ENCODE assay signal across 9 mouse cellular contexts in genomic region chr12:4028516-4028915, GRCm38 (mm10). TPM values are rescaled to one million over a fixed set of nuclear protein-coding genes. Genes with fewer than 3 reads are reported as not detected.
A peak's percentile ranks its signal among the peaks of the same experiment; 100 is the strongest.
DNase-seq lines count a peak whose midpoint lies in the region; ATAC-seq and TF ChIP-seq lines count a peak whose summit lies in the region.
"Had no signal": no experiment of that assay in that cellular context is flagged by ENCODE, and none has a peak within 500 bp of the region (broad histone marks: within the 10 kb centered on the region; RNA-seq: fewer than 3 reads in every experiment).

No protein-coding gene starts in this region.

- TF ChIP-seq EP300 in stomach, postnatal 0 days (optimal IDR thresholded peaks at IDR 0.05): no peak

- intact Hi-C loops in heart, postnatal 25 days (cut with DNase I): no loop called here

- H3K27ac ChIP-seq in heart, embryonic 11.5 days (ENCODE audit: low read depth, low read length): no peak overlapping the region
- no peak overlapping the region for H3K27ac ChIP-seq in stomach, postnatal 0 days (replicated peaks)
- no peak overlapping the region for H3K27ac ChIP-seq in kidney, embryonic 15.5 days
- H3K27ac ChIP-seq: heart, embryonic 13.5 days had no signal

- DNase-seq in heart, adult 18-20 months: peak; percentile 49 to 73
- peak; percentile 82 for DNase-seq in brain, adult 2 months (ENCODE audit: low read depth, low spot score)
- DNase-seq in heart, postnatal 25 days (ENCODE audit: low spot score): peak; percentile 47
- DNase-seq in lung, postnatal 36 days: peak; percentile 50
- no peak for DNase-seq in urinary bladder, adult 2 months (ENCODE audit: low spot score)
- DNase-seq in stomach, postnatal 0 days (ENCODE audit: low spot score): no peak

- H3K27me3 ChIP-seq in heart, embryonic 11.5 days (ENCODE audit: control insufficient read depth, insufficient read depth, low read length): no peaks in the 10 kb centered on the region
- no peaks in the 10 kb centered on the region for H3K27me3 ChIP-seq in stomach, postnatal 0 days (ENCODE audit: control insufficient read depth, insufficient read depth, low read length)
- H3K27me3 ChIP-seq in kidney, embryonic 15.5 days: no peaks in the 10 kb centered on the region
- H3K27me3 ChIP-seq: heart, embryonic 13.5 days had no signal

- no peak for ATAC-seq in heart, embryonic 11.5 days (replicated peaks; ENCODE audit: insufficient number of reproducible peaks, low FRiP score, low TSS enrichment)
- ATAC-seq in stomach, postnatal 0 days (ENCODE audit: low FRiP score, low TSS enrichment): no peak
- no peak for ATAC-seq in kidney, embryonic 15.5 days (replicated peaks; ENCODE audit: low FRiP score)

- no peak overlapping the region for H3K4me3 ChIP-seq in heart, embryonic 11.5 days (ENCODE audit: low read depth, low read length)
- no peak overlapping the region for H3K4me3 ChIP-seq in stomach, postnatal 0 days (ENCODE audit: low read depth, low read length)
- H3K4me3 ChIP-seq in kidney, embryonic 15.5 days (replicated peaks): no peak overlapping the region
- H3K4me3 ChIP-seq: heart, embryonic 13.5 days had no signal

- no peaks in the 10 kb centered on the region for H3K9me3 ChIP-seq in heart, embryonic 11.5 days (replicated peaks; ENCODE audit: control insufficient read depth, low read length)
- H3K9me3 ChIP-seq in stomach, postnatal 0 days (ENCODE audit: control insufficient read depth, low read length): no peaks in the 10 kb centered on the region
- H3K9me3 ChIP-seq in kidney, embryonic 15.5 days (replicated peaks): no peaks in the 10 kb centered on the region
- H3K9me3 ChIP-seq: heart, embryonic 13.5 days had no signal

- 66% methylated on average over 11 of the region's 11 CpGs for WGBS in heart, embryonic 11.5 days (ENCODE audit: insufficient replicate concordance)
- 72% methylated on average over 11 of the region's 11 CpGs for WGBS in stomach, postnatal 0 days
- 65% methylated on average over 11 of the region's 11 CpGs for WGBS in kidney, embryonic 15.5 days

- H3K9ac ChIP-seq in heart, embryonic 11.5 days (ENCODE audit: low read depth, low read length): no peak overlapping the region
- no peak overlapping the region for H3K9ac ChIP-seq in stomach, postnatal 0 days (ENCODE audit: low read length)
- no peak overlapping the region for H3K9ac ChIP-seq in kidney, embryonic 15.5 days
- H3K9ac ChIP-seq: heart, embryonic 13.5 days had no signal

- TF ChIP-seq CTCF in stomach, postnatal 0 days (IDR thresholded peaks at IDR 0.05; ENCODE audit: low read depth): no peak

- H3K4me1 ChIP-seq in heart, embryonic 11.5 days (ENCODE audit: control insufficient read depth, insufficient read depth, low read length): peaks cover 14% of the 10 kb centered on the region
- H3K4me1 ChIP-seq in stomach, postnatal 0 days (replicated peaks; ENCODE audit: control insufficient read depth, insufficient read depth): no peaks in the 10 kb centered on the region
- H3K4me1 ChIP-seq in kidney, embryonic 15.5 days: no peaks in the 10 kb centered on the region

- no peak overlapping the region for H3K4me2 ChIP-seq in heart, embryonic 11.5 days
- no peak overlapping the region for H3K4me2 ChIP-seq in stomach, postnatal 0 days (replicated peaks; ENCODE audit: low read depth)
- H3K4me2 ChIP-seq in kidney, embryonic 15.5 days: no peak overlapping the region
- H3K4me2 ChIP-seq: heart, embryonic 13.5 days had no signal

- no peaks in the 10 kb centered on the region for H3K36me3 ChIP-seq in heart, embryonic 11.5 days (ENCODE audit: control insufficient read depth, insufficient read depth, low read length)
- H3K36me3 ChIP-seq in stomach, postnatal 0 days (ENCODE audit: control insufficient read depth, insufficient read depth, low read length): no peaks in the 10 kb centered on the region
- no peaks in the 10 kb centered on the region for H3K36me3 ChIP-seq in kidney, embryonic 15.5 days
- H3K36me3 ChIP-seq: heart, embryonic 13.5 days had no signal

RNA-seq across cellular contexts. Expression of gene Efr3b, which starts 10.2 kb away (rescaled TPM):
- total RNA-seq in heart, adult 18-20 months (2021): 10 to 100 TPM in 1 of 2 experiments, 1 to 10 TPM in 1; 5.2 to 11.0 TPM
- 6.4 and 10.5 TPM in 2 replicates for polyA plus RNA-seq in heart, embryonic 11.5 days (2014; fragmentation: Nextera tagmentation; extraction: Ambion mirVana)
- 1 to 10 TPM; 7.3 to 7.9 TPM for total RNA-seq in heart, postnatal 25 days (2021)
- 1.6 and 1.8 TPM in 2 replicates for polyA plus RNA-seq in urinary bladder, adult 2 months (2012; rRNA removed)
- polyA plus RNA-seq in stomach, postnatal 0 days (2015; fragmentation: Nextera tagmentation; extraction: Ambion mirVana): 0.76 and 0.99 TPM in 2 replicates
- polyA plus RNA-seq in kidney, embryonic 15.5 days (2015; fragmentation: Nextera tagmentation; extraction: Ambion mirVana): 3.4 TPM in 2 replicates

RNA-seq across cellular contexts. Expression of gene Dnajc27, which starts 53.9 kb away (rescaled TPM):
- 10 to 100 TPM in 1 of 2 experiments, 1 to 10 TPM in 1; 8.7 to 10.0 TPM for total RNA-seq in heart, adult 18-20 months (2021)
- polyA plus RNA-seq in heart, embryonic 11.5 days (2014; fragmentation: Nextera tagmentation; extraction: Ambion mirVana): 7.8 and 10.1 TPM in 2 replicates
- 1 to 10 TPM; 7.2 TPM for total RNA-seq in heart, postnatal 25 days (2021)
- 10.3 and 10.4 TPM in 2 replicates for polyA plus RNA-seq in urinary bladder, adult 2 months (2012; rRNA removed)
- 1.6 and 1.7 TPM in 2 replicates for polyA plus RNA-seq in stomach, postnatal 0 days (2015; fragmentation: Nextera tagmentation; extraction: Ambion mirVana)
- polyA plus RNA-seq in kidney, embryonic 15.5 days (2015; fragmentation: Nextera tagmentation; extraction: Ambion mirVana): 6.3 and 7.1 TPM in 2 replicates

Comparison
In these comparisons a context has a peak if more than half of its experiments do, and no peak if none do; other contexts are left out.
1. DNase-seq: peak in heart, adult 18-20 months (2 of 2), brain, adult 2 months (single experiment), heart, postnatal 25 days (single experiment) and lung, postnatal 36 days (single experiment); none in urinary bladder, adult 2 months (single experiment) and stomach, postnatal 0 days (single experiment).